Mouse (Mus musculus) heart, embryonic 15.5 days (tissue): ENCODE results near the gene Cuedc1. TPM values are rescaled to one million over a fixed set of nuclear protein-coding genes. Genes with fewer than 3 reads are reported as not detected.

Experiments
- ATAC-seq: fragments of 200-750 bp; cut with Nextera tagmentation; replicated peaks from 2 replicates; pipeline ENCODE4 v1.8.0; 2017; ENCODE audit warnings: low read depth, moderate TSS enrichment; ENCODE audit not compliant: insufficient number of reproducible peaks, insufficient read depth, low FRiP score
- H3K27ac ChIP-seq: fragments of 300-500 bp; sonication (generic); 2 replicates; pipeline ENCODE4 v1.5.1; 2015; ENCODE audit warnings: mild to moderate bottlenecking, inconsistent platforms
- H3K27me3 ChIP-seq: fragments of 300-500 bp; sonication (generic); 2 replicates; pipeline ENCODE4 v1.6.1; 2015; ENCODE audit warnings: inconsistent platforms
- H3K36me3 ChIP-seq: fragments of 300-500 bp; sonication (generic); 2 replicates; pipeline ENCODE4 v1.6.1; 2015; ENCODE audit warnings: mild to moderate bottlenecking, inconsistent platforms
- H3K4me1 ChIP-seq: fragments of 300-500 bp; sonication (generic); replicated peaks from 2 replicates; pipeline ENCODE4 v1.6.1; 2015; ENCODE audit warnings: inconsistent platforms
- H3K4me2 ChIP-seq: fragments of 300-500 bp; sonication (generic); 2 replicates; pipeline ENCODE4 v1.6.1; 2015; ENCODE audit warnings: inconsistent platforms, mild to moderate bottlenecking, moderate library complexity
- H3K4me3 ChIP-seq: fragments of 300-500 bp; sonication (generic); 2 replicates; pipeline ENCODE4 v1.5.1; 2015; ENCODE audit warnings: mild to moderate bottlenecking, inconsistent platforms
- H3K9ac ChIP-seq: fragments of 300-500 bp; sonication (generic); 2 replicates; pipeline ENCODE4 v1.6.1; 2015; ENCODE audit warnings: mild to moderate bottlenecking, inconsistent platforms
- H3K9me3 ChIP-seq: fragments of 300-500 bp; sonication (generic); replicated peaks from 2 replicates; pipeline ENCODE4 v1.6.1; 2016; ENCODE audit warnings: inconsistent platforms
- WGBS: fragments of 180-500 bp; shearing (Covaris S2); methylation state at CpG from one replicate; pipeline ENCODE4 v1.1.7; 2015; ENCODE audit warnings: mixed read lengths; 5-methylcytosine and 5-hydroxymethylcytosine counted together
- polyA plus RNA-seq: library from polyadenylated mRNA; unstranded; fragments of >200 nt; fragmentation: Nextera tagmentation; extraction: Ambion mirVana; gene quantifications from 2 replicates; pipeline ENCODE4 v1.2.1, GENCODE M21; 2015

Gene Cuedc1
- polyA plus RNA-seq, 1 experiment from 2014 or later: 18.4 TPM

- Histone ChIP-seq H3K9me3 (no peaks in the 10 kb centered on the region), H3K36me3 (no peaks in the 10 kb centered on the region), H3K27me3 (no peaks in the 10 kb centered on the region), H3K4me2 (peak overlapping the region; percentile 84), H3K27ac (peak overlapping the region; percentile 98), H3K4me3 (peak overlapping the region; percentile 48), H3K9ac (peak overlapping the region; percentile 40), H3K4me1 (peaks cover 74% of the 10 kb centered on the region)
- WGBS: 1% methylated on average over 14 of the region's 15 CpGs
- peak; percentile 51 for ATAC-seq
These were observed 63.9 kb downstream of the Cuedc1 start for GRCm38 (mm10) chr11:88161651-88162362.

GRCm38 (mm10) chr11:88162740-88163139 is 64.9 kb downstream of the Cuedc1 start:
- H3K4me1 ChIP-seq: peaks cover 67% of the 10 kb centered on the region
- no peak overlapping the region for H3K9ac ChIP-seq
- H3K4me2 ChIP-seq: no peak overlapping the region
- WGBS: 51% methylated on average over 4 of the region's 4 CpGs
- no peak for ATAC-seq
- no peaks in the 10 kb centered on the region for H3K36me3 ChIP-seq
- no peaks in the 10 kb centered on the region for H3K9me3 ChIP-seq
- H3K27me3 ChIP-seq: no peaks in the 10 kb centered on the region
- peak overlapping the region; percentile 43; the same call in 1 of the 2 replicates for H3K27ac ChIP-seq
- H3K4me3 ChIP-seq: no peak overlapping the region

GRCm38 (mm10) chr11:88164213-88164723 is 66.4 kb downstream of the Cuedc1 start:
- Histone ChIP-seq H3K27ac (peak overlapping the region; percentile 97), H3K4me2 (peak overlapping the region; percentile 27; the same call in 1 of the 2 replicates), H3K4me1 (peaks cover 61% of the 10 kb centered on the region), H3K4me3 (no peak overlapping the region), H3K27me3 (no peaks in the 10 kb centered on the region), H3K9ac (peak overlapping the region; percentile 46), H3K9me3 (no peaks in the 10 kb centered on the region), H3K36me3 (no peaks in the 10 kb centered on the region)
- ATAC-seq: no peak
- 55% methylated on average over 7 of the region's 7 CpGs for WGBS

- peak overlapping the region; percentile 46 for H3K9ac ChIP-seq
- no peaks in the 10 kb centered on the region for H3K9me3 ChIP-seq
- peak; percentile 47 for ATAC-seq
- H3K27me3 ChIP-seq: no peaks in the 10 kb centered on the region
- H3K4me3 ChIP-seq: no peak overlapping the region
- WGBS: 11% methylated on average over 15 of the region's 15 CpGs
- peak overlapping the region; percentile 97 for H3K27ac ChIP-seq
- H3K4me1 ChIP-seq: peaks cover 60% of the 10 kb centered on the region
- H3K36me3 ChIP-seq: no peaks in the 10 kb centered on the region
- peak overlapping the region; percentile 35 for H3K4me2 ChIP-seq
These were observed 67.0 kb downstream of the Cuedc1 start for GRCm38 (mm10) chr11:88164801-88165377.

- peaks cover 53% of the 10 kb centered on the region for H3K4me1 ChIP-seq
- no peak overlapping the region for H3K4me3 ChIP-seq
These were observed 68.0 kb downstream of the Cuedc1 start for GRCm38 (mm10) chr11:88165683-88166364.

GRCm38 (mm10) chr11:88166471-88166870 is 68.6 kb downstream of the Cuedc1 start:
- ATAC-seq: no peak
- peak overlapping the region; percentile 33; the same call in 1 of the 2 replicates for H3K9ac ChIP-seq

More at GRCm38 (mm10) chr11:88165683-88166364, 68.0 kb downstream of the Cuedc1 start:
- Histone ChIP-seq H3K27me3 (no peaks in the 10 kb centered on the region), H3K27ac (peak overlapping the region; percentile 97), H3K36me3 (no peaks in the 10 kb centered on the region), H3K9ac (peak overlapping the region; percentile 33), H3K9me3 (no peaks in the 10 kb centered on the region), H3K4me2 (peak overlapping the region; percentile 35; the same call in 1 of the 2 replicates)
- no peak for ATAC-seq
- WGBS: 60% methylated on average over 10 of the region's 10 CpGs

GRCm38 (mm10) chr11:88168611-88169010 is 70.8 kb downstream of the Cuedc1 start:
- Histone ChIP-seq H3K4me2 (no peak overlapping the region), H3K36me3 (no peaks in the 10 kb centered on the region), H3K4me1 (peaks cover 57% of the 10 kb centered on the region), H3K27ac (no peak overlapping the region), H3K9me3 (no peaks in the 10 kb centered on the region), H3K27me3 (no peaks in the 10 kb centered on the region), H3K9ac (no peak overlapping the region), H3K4me3 (no peak overlapping the region)
- ATAC-seq: no peak
- 53% methylated on average over 3 of the region's 3 CpGs for WGBS

More at GRCm38 (mm10) chr11:88166471-88166870, 68.6 kb downstream of the Cuedc1 start:
- WGBS: 86% methylated on average over 7 of the region's 7 CpGs
- Histone ChIP-seq H3K36me3 (no peaks in the 10 kb centered on the region), H3K4me3 (no peak overlapping the region), H3K4me2 (no peak overlapping the region), H3K27me3 (no peaks in the 10 kb centered on the region), H3K9me3 (no peaks in the 10 kb centered on the region), H3K27ac (peak overlapping the region; percentile 97), H3K4me1 (peaks cover 50% of the 10 kb centered on the region)

- 29% methylated on average over 32 of the region's 32 CpGs for WGBS
These were observed 71.7 kb downstream of the Cuedc1 start for GRCm38 (mm10) chr11:88169531-88170040.

GRCm38 (mm10) chr11:88170606-88171005 is 72.7 kb downstream of the Cuedc1 start:
- Histone ChIP-seq H3K27ac (no peak overlapping the region), H3K4me2 (no peak overlapping the region), H3K9ac (no peak overlapping the region), H3K4me3 (no peak overlapping the region), H3K9me3 (no peaks in the 10 kb centered on the region), H3K27me3 (no peaks in the 10 kb centered on the region), H3K36me3 (no peaks in the 10 kb centered on the region), H3K4me1 (peaks cover 51% of the 10 kb centered on the region)
- no peak for ATAC-seq
- 84% methylated on average over 3 of the region's 3 CpGs for WGBS

More at GRCm38 (mm10) chr11:88169531-88170040, 71.7 kb downstream of the Cuedc1 start:
- H3K9me3 ChIP-seq: no peaks in the 10 kb centered on the region
- no peaks in the 10 kb centered on the region for H3K36me3 ChIP-seq
- H3K9ac ChIP-seq: 0 out of 2 replicates have a peak overlapping the region, but pooled peaks have one; percentile 1
- no peaks in the 10 kb centered on the region for H3K27me3 ChIP-seq
- peak overlapping the region; percentile 29 for H3K4me2 ChIP-seq
- no peak for ATAC-seq
- peak overlapping the region; percentile 16; the same call in 1 of the 2 replicates for H3K4me3 ChIP-seq
- peaks cover 60% of the 10 kb centered on the region for H3K4me1 ChIP-seq
- H3K27ac ChIP-seq: no peak overlapping the region

- Histone ChIP-seq H3K4me1 (peaks cover 38% of the 10 kb centered on the region), H3K4me2 (no peak overlapping the region), H3K9me3 (no peaks in the 10 kb centered on the region), H3K9ac (no peak overlapping the region), H3K4me3 (no peak overlapping the region), H3K36me3 (no peaks in the 10 kb centered on the region), H3K27me3 (no peaks in the 10 kb centered on the region), H3K27ac (peak overlapping the region; percentile 75)
- ATAC-seq: 0 out of 2 replicates have a peak, but pooled peaks have one; percentile 21
- 65% methylated on average over 15 of the region's 15 CpGs for WGBS
These were observed 74.1 kb downstream of the Cuedc1 start for GRCm38 (mm10) chr11:88171876-88172442.
